Mouse (Mus musculus) CH12.LX (cell line): ENCODE measurements around the gene Dsn1.

Source experiments
- EP300 ChIP-seq: IDR thresholded peaks from 2 replicates; pipeline ENCODE4 v1.6.1; 2011; ENCODE audit warnings: low read length, improper control_type of control experiment
- RAD21 ChIP-seq: IDR thresholded peaks from 2 replicates; pipeline ENCODE4 v1.6.1; 2011; ENCODE audit warnings: low read depth, mild to moderate bottlenecking, low read length, improper control_type of control experiment, moderate library complexity
- ZMIZ1 ChIP-seq: IDR thresholded peaks from 2 replicates; pipeline ENCODE4 v1.6.1; 2012; ENCODE audit warnings: low read depth, mild to moderate bottlenecking, inconsistent platforms, low read length, improper control_type of control experiment

DNA sequence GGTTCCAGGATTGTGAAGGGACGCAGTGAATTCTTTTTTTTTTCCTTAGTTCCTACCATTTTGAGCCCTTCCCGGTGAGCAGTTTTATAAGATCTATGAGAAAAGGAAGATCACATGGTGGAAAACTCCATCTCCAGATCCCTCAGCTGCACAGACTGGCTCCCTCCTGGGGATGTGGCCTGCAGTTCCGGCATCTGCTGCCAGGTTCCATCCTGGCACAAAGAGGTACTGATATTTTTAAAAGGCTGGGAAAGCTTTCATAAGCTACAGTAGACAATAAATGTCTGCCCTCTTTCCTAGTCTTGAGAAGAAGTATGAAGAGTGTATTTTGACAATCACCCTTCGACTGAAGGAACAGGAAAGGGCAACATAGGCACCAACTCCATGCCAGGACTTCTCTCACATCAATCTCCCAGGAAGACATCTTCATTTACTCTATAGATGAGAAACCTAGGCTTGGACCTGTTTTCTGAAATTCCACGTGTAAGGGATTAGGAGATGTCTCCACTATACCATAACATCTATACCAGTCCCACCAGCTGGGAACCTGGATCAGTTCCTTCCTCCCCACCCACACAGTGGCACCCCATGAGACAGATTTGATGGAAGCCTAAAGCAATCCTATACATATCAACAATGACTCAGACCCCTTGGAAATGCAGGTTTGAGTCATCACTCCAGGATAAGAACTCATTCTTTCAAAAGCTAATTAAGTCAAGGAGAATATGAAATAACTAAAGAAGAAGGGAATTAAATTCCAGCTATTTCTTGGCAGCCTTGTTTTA, 33.4 kb downstream of the Dsn1 start:
- TF ChIP-seq EP300 (no peak), RAD21 (no peak), ZMIZ1 (no peak)
